Mouse (Mus musculus) spleen, adult 2 months (tissue): ENCODE results near the gene Slc41a3.

Experiments used
- CTCF ChIP-seq: fragments of 200-500 bp; IDR thresholded peaks from 2 replicates; pipeline ENCODE4 v1.5.1; 2011; ENCODE audit warnings: mild to moderate bottlenecking, inconsistent platforms; ENCODE audit not compliant: insufficient read depth, insufficient read length, insufficient replicate concordance; ENCODE audit errors: extremely low read depth
- POLR2A ChIP-seq: fragments of 200-500 bp; IDR thresholded peaks from 2 replicates; pipeline ENCODE4 v1.6.1; 2011; ENCODE audit warnings: low read depth, low read length, inconsistent platforms

GRCm38 (mm10) chr6:90597060-90597459, 7.5 kb upstream of the Slc41a3 start:
- no peak for TF ChIP-seq CTCF
- TF ChIP-seq POLR2A = no peak
